Mouse (Mus musculus): ENCODE data around the gene Slc6a19. TPM values are rescaled to one million over a fixed set of nuclear protein-coding genes. Genes with fewer than 3 reads are reported as not detected.
"Not testable (repeated sequence)": the region's sequence is repeated elsewhere in the genome, so short reads cannot be mapped to it uniquely, and the experiment has no call there.

Gene Slc6a19
- not detected in 2 replicates for polyA plus RNA-seq (2012; ENCODE audit: insufficient read depth, insufficient read length, missing spikeins)

DNA sequence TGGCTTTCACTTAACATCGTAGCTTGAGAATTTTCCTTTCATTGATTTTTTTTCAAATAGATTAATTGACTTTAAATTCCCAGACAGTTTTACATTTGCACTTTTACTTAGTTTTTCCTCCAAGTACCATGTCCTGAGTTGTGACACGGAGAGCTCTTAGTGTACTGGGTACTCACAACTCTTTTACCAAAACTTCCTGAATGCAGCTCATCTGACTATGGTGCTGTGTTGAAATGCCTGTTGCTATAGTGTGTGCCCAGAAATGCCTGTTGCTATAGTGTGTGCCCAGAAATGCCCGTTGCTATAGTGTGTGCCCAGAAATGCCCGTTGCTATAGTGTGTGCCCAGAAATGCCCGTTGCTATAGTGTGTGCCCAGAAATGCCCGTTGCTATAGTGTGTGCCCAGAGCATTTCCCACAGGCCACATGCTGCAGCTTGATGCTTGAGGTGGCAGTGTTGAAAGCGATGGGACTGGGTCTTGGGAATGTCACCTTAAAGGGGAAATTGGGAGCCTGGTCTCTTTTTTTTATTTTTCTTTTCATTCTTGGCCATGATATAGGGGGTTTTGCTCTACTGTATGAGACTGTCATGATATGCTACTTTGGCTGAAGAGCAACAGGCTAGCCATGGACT is at the start of gene Slc6a19:
TSS of gene Slc6a19 (minus strand) at position 172 of the 632 bp plus-strand sequence.
- Histone ChIP-seq H3K4me3 (ENCODE audit: insufficient read depth, low read length) (no peak within 1 kb of the TSS), H3K27ac (ENCODE audit: insufficient read depth, low read depth, low read length) (no peak within 1 kb of the TSS), H3K4me1 (ENCODE audit: control insufficient read depth, insufficient read depth, low read length) (no peaks in the 10 kb centered on the region)
- no peak for TF ChIP-seq CTCF (IDR thresholded peaks at IDR 0.05; ENCODE audit: low read depth, low read length)
- TF ChIP-seq POLR2A (IDR thresholded peaks at IDR 0.05; ENCODE audit: borderline replicate concordance, low read depth, low read length) = no peak

DNA sequence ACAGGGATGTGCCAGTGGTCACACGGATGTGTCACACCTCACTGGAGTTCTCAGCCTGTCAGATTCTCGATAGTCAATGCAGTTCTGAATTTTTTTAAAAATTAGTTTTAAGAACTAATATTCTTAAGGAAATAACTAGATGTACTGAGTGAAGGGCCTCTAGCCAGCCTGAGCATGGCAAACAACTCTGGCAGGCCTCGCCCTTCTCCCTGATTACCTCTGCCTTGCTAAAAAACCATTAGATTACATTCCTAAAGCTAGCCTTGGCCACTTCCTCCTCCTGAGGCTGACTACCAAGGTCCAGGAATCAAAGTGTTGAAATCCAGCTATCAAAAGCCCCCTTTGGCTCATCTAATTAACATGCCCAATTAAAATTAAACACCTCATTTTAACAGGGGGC is 46.6 kb upstream of the Slc6a19 start:
- Histone ChIP-seq H3K4me1 (ENCODE audit: control insufficient read depth, insufficient read depth, low read length) (no peaks in the 10 kb centered on the region), H3K4me3 (ENCODE audit: insufficient read depth, low read length) (no peak overlapping the region), H3K27ac (ENCODE audit: insufficient read depth, low read depth, low read length) (no peak overlapping the region)
- TF ChIP-seq POLR2A (IDR thresholded peaks at IDR 0.05; ENCODE audit: borderline replicate concordance, low read depth, low read length) = no peak
- no peak for TF ChIP-seq CTCF (IDR thresholded peaks at IDR 0.05; ENCODE audit: low read depth, low read length)

DNA sequence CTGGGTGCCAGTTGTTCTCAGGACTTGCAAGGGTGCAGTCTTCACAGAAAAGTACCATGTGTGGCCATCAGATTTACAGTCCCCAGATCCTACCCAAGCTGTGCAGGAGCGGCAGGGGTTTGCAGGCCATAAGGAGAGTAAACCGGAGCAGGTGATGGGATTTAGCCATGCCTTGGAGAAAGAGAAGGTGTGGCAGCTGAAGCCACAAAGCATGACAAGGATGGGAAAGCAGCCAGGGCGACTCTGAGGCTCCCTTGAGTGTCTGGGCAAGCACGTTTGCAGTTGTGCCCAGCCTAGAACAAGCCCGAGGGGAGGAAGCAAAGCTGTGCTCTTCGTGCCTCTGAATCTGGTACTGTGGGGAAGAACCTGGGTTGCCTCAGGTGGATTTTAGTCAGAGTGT is 45.8 kb upstream of the Slc6a19 start:
- TF ChIP-seq POLR2A (IDR thresholded peaks at IDR 0.05; ENCODE audit: borderline replicate concordance, low read depth, low read length) = no peak
- no peak for TF ChIP-seq CTCF (IDR thresholded peaks at IDR 0.05; ENCODE audit: low read depth, low read length)
- Histone ChIP-seq H3K4me3 (ENCODE audit: insufficient read depth, low read length) (no peak overlapping the region), H3K4me1 (ENCODE audit: control insufficient read depth, insufficient read depth, low read length) (no peaks in the 10 kb centered on the region), H3K27ac (ENCODE audit: insufficient read depth, low read depth, low read length) (no peak overlapping the region)

DNA sequence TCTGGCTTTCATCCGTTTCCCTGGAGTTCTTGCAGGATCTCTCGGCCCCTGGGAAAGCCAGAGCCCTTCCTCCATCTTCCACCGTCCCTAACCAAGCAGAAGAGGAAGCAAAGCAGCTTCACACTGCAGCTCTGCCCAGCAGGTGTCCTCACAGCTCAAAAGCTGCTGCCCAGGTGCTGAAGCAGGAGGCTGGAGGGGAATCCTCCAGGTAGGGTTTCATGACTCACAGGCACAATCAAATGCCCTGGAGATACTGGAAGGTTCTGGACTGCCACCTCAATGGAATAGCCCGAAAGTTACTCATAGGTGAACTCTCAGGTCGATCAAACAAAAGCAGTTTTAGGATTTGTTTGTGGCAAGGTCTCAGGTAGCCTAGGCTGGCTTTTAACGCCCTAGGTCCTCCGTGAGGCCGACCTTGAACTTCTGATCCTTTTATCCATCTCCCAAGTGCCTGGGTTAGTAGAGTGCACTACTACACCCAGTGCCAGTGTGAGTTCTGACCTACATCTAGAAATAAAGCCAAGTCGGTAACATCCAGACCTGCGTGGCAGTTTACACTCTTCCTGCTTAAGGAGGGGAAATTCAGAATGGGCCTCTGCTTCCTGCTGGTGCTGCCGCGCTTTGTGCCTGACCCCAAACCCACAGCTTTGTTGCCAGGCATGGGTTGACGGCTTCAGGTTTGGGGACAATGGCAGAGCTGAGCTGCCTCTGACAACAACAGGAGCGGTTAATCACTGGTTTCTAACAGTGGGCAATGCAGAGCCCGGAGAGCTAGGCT is 44.2 kb upstream of the Slc6a19 start:
- H3K27ac ChIP-seq (ENCODE audit: insufficient read depth, low read depth, low read length) = no peak overlapping the region
- no peaks in the 10 kb centered on the region for H3K4me1 ChIP-seq (ENCODE audit: control insufficient read depth, insufficient read depth, low read length)
- TF ChIP-seq POLR2A (IDR thresholded peaks at IDR 0.05; ENCODE audit: borderline replicate concordance, low read depth, low read length) = no peak
- TF ChIP-seq CTCF (IDR thresholded peaks at IDR 0.05; ENCODE audit: low read depth, low read length) = peak; percentile 35; the same call in 1 of the 2 replicates
- H3K4me3 ChIP-seq (ENCODE audit: insufficient read depth, low read length) = no peak overlapping the region

DNA sequence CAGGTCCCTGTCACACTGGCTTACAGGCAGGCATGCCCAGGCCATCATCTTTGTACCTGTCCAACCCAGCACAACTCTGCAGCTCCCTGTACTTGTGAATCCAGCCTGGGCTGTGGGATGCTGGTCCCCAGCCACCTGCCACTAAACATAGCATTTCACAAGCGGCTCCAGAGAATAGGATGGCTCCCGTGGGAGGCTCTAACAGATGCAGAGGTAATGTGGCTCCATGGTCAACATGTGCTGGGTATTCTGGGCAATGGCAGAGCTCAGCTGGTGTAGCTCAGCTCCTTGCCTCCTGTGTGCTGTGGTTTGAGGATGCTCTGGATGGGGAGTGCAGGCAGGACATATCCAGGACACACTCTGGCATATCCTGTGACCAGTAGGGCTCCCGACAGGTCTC is 39.0 kb upstream of the Slc6a19 start:
- Histone ChIP-seq H3K4me1 (ENCODE audit: control insufficient read depth, insufficient read depth, low read length) (no peaks in the 10 kb centered on the region), H3K27ac (ENCODE audit: insufficient read depth, low read depth, low read length) (no peak overlapping the region), H3K4me3 (ENCODE audit: insufficient read depth, low read length) (no peak overlapping the region)
- TF ChIP-seq POLR2A (IDR thresholded peaks at IDR 0.05; ENCODE audit: borderline replicate concordance, low read depth, low read length) = no peak

DNA sequence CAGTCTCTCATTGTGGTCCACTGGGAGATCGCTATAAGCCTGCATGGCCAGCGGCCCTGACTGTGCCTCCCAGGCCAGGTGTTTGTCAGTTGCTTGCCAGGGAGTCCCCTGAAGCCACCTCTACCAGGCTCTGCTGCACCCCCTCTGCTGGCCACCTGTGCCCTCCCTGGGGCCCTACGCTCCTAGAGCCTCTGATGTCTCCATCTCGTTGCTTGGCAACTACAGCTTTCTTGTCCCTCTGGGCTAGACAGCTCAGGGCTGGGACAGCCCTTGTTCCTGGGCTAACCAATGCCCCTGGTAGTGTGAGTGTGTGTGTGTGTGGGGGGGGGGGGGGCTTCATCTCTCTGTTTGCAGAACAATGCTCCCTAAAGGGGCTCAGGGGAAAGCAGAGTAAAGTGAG is 38.3 kb upstream of the Slc6a19 start:
- Histone ChIP-seq H3K27ac (ENCODE audit: insufficient read depth, low read depth, low read length) (no peak overlapping the region), H3K4me1 (ENCODE audit: control insufficient read depth, insufficient read depth, low read length) (no peaks in the 10 kb centered on the region), H3K4me3 (ENCODE audit: insufficient read depth, low read length) (no peak overlapping the region)
- TF ChIP-seq CTCF (IDR thresholded peaks at IDR 0.05; ENCODE audit: low read depth, low read length) = no peak
- TF ChIP-seq POLR2A (IDR thresholded peaks at IDR 0.05; ENCODE audit: borderline replicate concordance, low read depth, low read length) = no peak

DNA sequence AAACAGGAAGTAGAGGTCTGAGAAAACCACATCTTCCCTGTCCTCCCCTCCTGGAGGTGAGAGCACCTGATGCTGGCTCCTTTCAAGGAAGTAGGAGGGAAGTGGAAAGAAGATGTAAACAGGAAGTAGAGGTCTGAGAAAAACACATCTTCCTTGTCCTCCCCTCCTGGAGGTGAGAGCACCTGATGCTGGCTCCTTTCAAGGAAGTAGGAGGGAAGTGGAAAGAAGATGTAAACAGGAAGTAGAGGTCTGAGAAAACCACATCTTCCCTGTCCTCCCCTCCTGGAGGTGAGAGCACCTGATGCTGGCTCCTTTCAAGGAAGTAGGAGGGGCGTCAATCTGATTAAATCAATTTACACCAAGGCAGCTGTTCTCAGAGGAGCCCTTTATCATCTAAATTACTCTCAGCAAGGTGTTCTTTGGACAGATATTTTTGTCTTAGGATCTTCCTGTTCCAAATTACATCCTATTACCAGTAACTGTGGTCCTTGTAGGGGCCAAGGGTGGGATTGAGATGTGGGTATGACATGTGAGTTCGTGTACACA is 35.8 kb upstream of the Slc6a19 start:
- H3K27ac ChIP-seq (ENCODE audit: insufficient read depth, low read depth, low read length); H3K4me3 ChIP-seq (ENCODE audit: insufficient read depth, low read length): not testable (repeated sequence)

DNA sequence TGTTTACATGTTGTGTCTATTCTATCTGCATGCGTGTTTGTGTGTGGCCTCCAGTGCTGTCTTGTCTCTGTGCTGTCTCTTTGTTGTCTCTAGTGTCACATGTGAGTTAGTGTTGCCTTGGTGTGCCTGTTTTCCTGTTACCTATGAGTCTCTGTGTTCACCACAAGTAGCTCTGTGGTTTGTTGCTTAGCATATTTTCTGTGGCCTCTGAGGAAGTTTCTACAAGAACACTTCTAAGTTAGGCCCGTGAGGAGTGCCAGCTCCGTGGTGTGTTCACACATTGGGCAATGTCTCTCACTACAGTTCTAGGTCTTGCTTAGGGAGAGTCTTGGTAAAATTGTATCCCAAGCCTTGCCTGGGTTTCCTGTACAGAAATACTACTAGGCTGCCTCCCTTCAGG is 32.3 kb upstream of the Slc6a19 start:
- Histone ChIP-seq H3K27ac (ENCODE audit: insufficient read depth, low read depth, low read length) (no peak overlapping the region), H3K4me3 (ENCODE audit: insufficient read depth, low read length) (no peak overlapping the region)
- no peak for TF ChIP-seq POLR2A (IDR thresholded peaks at IDR 0.05; ENCODE audit: borderline replicate concordance, low read depth, low read length)

More for the DNA sequence above, 35.8 kb upstream of the Slc6a19 start:
- not testable (repeated sequence) for H3K4me1 ChIP-seq (ENCODE audit: control insufficient read depth, insufficient read depth, low read length)

DNA sequence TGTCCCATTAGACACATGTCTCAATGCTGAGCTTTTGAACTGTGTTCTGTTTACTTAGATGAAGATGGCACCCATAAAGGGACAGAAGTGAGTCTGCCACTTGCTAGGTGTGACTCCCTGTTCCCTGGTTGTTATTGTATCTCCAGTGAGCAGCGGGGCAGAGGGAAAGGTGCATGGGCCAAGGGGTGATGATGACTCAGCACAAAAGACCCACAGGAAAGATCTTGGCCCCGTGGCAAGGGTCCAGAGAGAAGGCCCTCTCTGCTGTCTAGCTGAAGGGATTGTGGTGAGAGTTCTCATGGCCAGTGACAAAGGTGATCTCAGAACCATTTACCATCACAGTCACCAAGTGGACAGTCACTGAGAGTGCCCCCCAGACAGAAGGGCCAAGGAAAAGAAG is 31.3 kb upstream of the Slc6a19 start:
- no peak overlapping the region for H3K27ac ChIP-seq (ENCODE audit: insufficient read depth, low read depth, low read length)
- TF ChIP-seq CTCF (IDR thresholded peaks at IDR 0.05; ENCODE audit: low read depth, low read length) (no peak), POLR2A (IDR thresholded peaks at IDR 0.05; ENCODE audit: borderline replicate concordance, low read depth, low read length) (no peak)
- peaks cover under 1% of the 10 kb centered on the region; the same call in 1 of the 2 replicates for H3K4me1 ChIP-seq (ENCODE audit: control insufficient read depth, insufficient read depth, low read length)
- no peak overlapping the region for H3K4me3 ChIP-seq (ENCODE audit: insufficient read depth, low read length)

More for the DNA sequence above, 32.3 kb upstream of the Slc6a19 start:
- H3K4me1 ChIP-seq (ENCODE audit: control insufficient read depth, insufficient read depth, low read length) = no peaks in the 10 kb centered on the region

DNA sequence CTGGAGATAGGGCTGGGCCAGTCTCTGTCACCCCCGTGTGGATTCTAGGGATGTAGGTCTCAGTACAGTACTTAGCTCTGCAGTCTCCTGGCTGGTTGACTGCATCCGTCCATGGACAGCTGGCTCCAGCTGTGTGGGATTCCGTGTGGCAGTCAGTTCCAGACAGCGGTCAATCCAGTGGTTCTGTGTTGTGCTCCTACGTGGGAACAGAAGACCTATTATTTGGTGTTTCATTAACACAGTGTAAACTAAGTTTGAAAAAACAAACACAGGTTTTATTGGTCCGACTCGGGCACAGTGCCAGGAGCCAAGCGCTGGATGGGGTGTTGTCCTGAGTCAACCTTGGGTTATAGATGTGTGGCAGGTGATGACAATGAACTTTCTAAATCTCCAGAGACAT is 30.6 kb upstream of the Slc6a19 start:
- TF ChIP-seq CTCF (IDR thresholded peaks at IDR 0.05; ENCODE audit: low read depth, low read length) (no peak), POLR2A (IDR thresholded peaks at IDR 0.05; ENCODE audit: borderline replicate concordance, low read depth, low read length) (no peak)
- peaks cover 6% of the 10 kb centered on the region for H3K4me1 ChIP-seq (ENCODE audit: control insufficient read depth, insufficient read depth, low read length)
- no peak overlapping the region for H3K27ac ChIP-seq (ENCODE audit: insufficient read depth, low read depth, low read length)
- no peak overlapping the region for H3K4me3 ChIP-seq (ENCODE audit: insufficient read depth, low read length)

Data from bone marrow macrophage, adult 2 months (primary cell).